Mouse (Mus musculus): Measurements from ENCODE around the gene Ppp4r1.

The Ppp4r1 gene

GRCm38 (mm10) chr17:65771951-65772934, 10.1 kb upstream of the Ppp4r1 start, which contains the start of gene Rab31:
Rab31 (minus strand) TSS chr17:65772752.
- DNase-seq (ENCODE audit: low spot score in 2 of 2), result peak; percentile 71 to 79

- no peak for DNase-seq (ENCODE audit: low spot score in 2 of 2)
These were observed 8.8 kb upstream of the Ppp4r1 start for GRCm38 (mm10) chr17:65773617-65774016.

GRCm38 (mm10) chr17:65774439-65774838, 7.9 kb upstream of the Ppp4r1 start:
- DNase-seq (ENCODE audit: low spot score in 2 of 2), result no peak

GRCm38 (mm10) chr17:65776228-65776627, 6.1 kb upstream of the Ppp4r1 start:
- DNase-seq (ENCODE audit: low spot score in 2 of 2), result no peak

- DNase-seq (ENCODE audit: low spot score in 2 of 2), result no peak
These were observed 4.9 kb upstream of the Ppp4r1 start for GRCm38 (mm10) chr17:65777461-65777860.

- no peak for DNase-seq (ENCODE audit: low spot score in 2 of 2)
These were observed 1.4 kb upstream of the Ppp4r1 start for GRCm38 (mm10) chr17:65780970-65781369.

- DNase-seq (ENCODE audit: low spot score in 2 of 2), result peak; percentile 59 to 79
These were observed 1.1 kb downstream of the Ppp4r1 start for GRCm38 (mm10) chr17:65783182-65784161.

GRCm38 (mm10) chr17:65784610-65785140, 2.3 kb downstream of the Ppp4r1 start:
- DNase-seq (ENCODE audit: low spot score in 2 of 2), result no peak

GRCm38 (mm10) chr17:65785707-65786106, 3.3 kb downstream of the Ppp4r1 start:
- no peak for DNase-seq (ENCODE audit: low spot score in 2 of 2)

GRCm38 (mm10) chr17:65786225-65786624, 3.9 kb downstream of the Ppp4r1 start:
- no peak for DNase-seq (ENCODE audit: low spot score in 2 of 2)

- DNase-seq (ENCODE audit: low spot score in 2 of 2), result no peak
These were observed 4.9 kb downstream of the Ppp4r1 start for GRCm38 (mm10) chr17:65787261-65787660.

- DNase-seq (ENCODE audit: low spot score in 2 of 2), result no peak
These were observed 6.3 kb downstream of the Ppp4r1 start for GRCm38 (mm10) chr17:65788542-65789291.

GRCm38 (mm10) chr17:65789576-65789975, 7.2 kb downstream of the Ppp4r1 start:
- no peak for DNase-seq (ENCODE audit: low spot score in 2 of 2)

GRCm38 (mm10) chr17:65791161-65791560, 8.8 kb downstream of the Ppp4r1 start:
- no peak for DNase-seq (ENCODE audit: low spot score in 2 of 2)

GRCm38 (mm10) chr17:65793307-65793930, 11.0 kb downstream of the Ppp4r1 start:
- DNase-seq (ENCODE audit: low spot score in 2 of 2), result no peak

GRCm38 (mm10) chr17:65794096-65794850, 11.9 kb downstream of the Ppp4r1 start:
- DNase-seq (ENCODE audit: low spot score in 2 of 2), result no peak

- DNase-seq (ENCODE audit: low spot score in 2 of 2), result no peak
These were observed 13.7 kb downstream of the Ppp4r1 start for GRCm38 (mm10) chr17:65796056-65796455.

GRCm38 (mm10) chr17:65798446-65798845, 16.1 kb downstream of the Ppp4r1 start:
- DNase-seq (ENCODE audit: low spot score in 2 of 2), result no peak

GRCm38 (mm10) chr17:65799353-65799752, 17.0 kb downstream of the Ppp4r1 start:
- no peak for DNase-seq (ENCODE audit: low spot score in 2 of 2)

GRCm38 (mm10) chr17:65800451-65800850, 18.1 kb downstream of the Ppp4r1 start:
- DNase-seq (ENCODE audit: low spot score in 2 of 2), result no peak

Measured in frontal cortex, postnatal 10 days (tissue).